Mouse (Mus musculus) brain, embryonic 14.5 days (tissue): ENCODE measurements at regions not wholly inside any gene's neighbourhood (a gene's known extent, or its start where the extent isn't known, plus 50 kb on each side); places are given as distances from the start of the nearest gene placed in this dataset.
"Not testable (repeated sequence)": the region's sequence is repeated elsewhere in the genome, so short reads cannot be mapped to it uniquely, and the experiment has no call there.

Experiments used
- CTCF ChIP-seq: fragments of 200-500 bp; IDR thresholded peaks from 2 replicates; pipeline ENCODE4 v1.5.1; 2012; ENCODE audit warnings: inconsistent platforms, mild to moderate bottlenecking, moderate library complexity, borderline replicate concordance; ENCODE audit not compliant: insufficient read depth, insufficient read length; ENCODE audit errors: extremely low read depth
- POLR2A ChIP-seq: fragments of 200-500 bp; IDR thresholded peaks from 2 replicates; pipeline ENCODE4 v1.6.1; 2012; ENCODE audit warnings: mild to moderate bottlenecking, inconsistent platforms, borderline replicate concordance; ENCODE audit not compliant: poor library complexity, insufficient read depth, insufficient read length, severe bottlenecking; ENCODE audit errors: extremely low read depth

DNA sequence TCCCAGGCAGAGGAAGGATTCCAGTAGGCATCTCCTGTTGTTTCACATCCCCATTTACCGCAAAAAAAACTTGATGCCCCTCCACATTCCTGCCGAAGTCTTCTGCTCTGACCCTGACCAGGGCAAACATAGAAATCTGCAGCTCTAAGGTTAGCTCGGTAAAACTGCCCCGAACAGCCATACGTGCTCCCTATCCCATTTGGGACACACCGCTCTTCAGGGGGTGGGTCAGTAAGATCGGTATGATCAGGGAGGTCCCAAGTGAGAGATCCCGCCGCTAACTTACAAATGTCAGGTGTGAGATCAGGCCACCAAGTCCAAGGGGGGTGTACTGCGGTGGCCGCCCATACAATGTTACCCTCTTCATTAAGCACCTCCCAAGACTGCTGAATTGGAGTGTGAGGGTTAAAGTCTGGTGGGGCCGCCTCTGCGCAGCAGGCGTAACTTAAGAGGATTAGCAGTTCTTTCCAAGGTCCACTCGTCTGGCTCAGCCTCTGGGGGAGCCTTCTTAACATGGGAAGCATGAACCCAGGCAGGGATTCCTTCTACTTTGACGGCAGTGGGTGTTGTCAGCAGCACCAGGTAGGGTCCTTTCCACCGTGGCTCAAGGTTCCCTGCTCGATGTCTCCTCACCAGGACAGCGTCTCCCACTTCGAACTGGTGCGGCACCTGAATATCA lies 274.2 kb downstream of the Gm21863 start:
- TF ChIP-seq CTCF, POLR2A: not testable (repeated sequence)
